ENCODE assay signal across 8 mouse cellular contexts in genomic region chr19:46505646-46506371, GRCm38 (mm10). TPM values are rescaled to one million over a fixed set of nuclear protein-coding genes. Genes with fewer than 3 reads are reported as not detected.
A peak's percentile ranks its signal among the peaks of the same experiment; 100 is the strongest.
DNase-seq lines count a peak whose midpoint lies in the region; ATAC-seq lines count a peak whose summit lies in the region.

No protein-coding gene starts in this region.

- H3K9ac ChIP-seq in heart, embryonic 12.5 days: peak overlapping the region; percentile 100; the same call in 1 of the 2 replicates
- 0 out of 2 replicates have a peak overlapping the region, but pooled peaks have one; percentile 29 for H3K9ac ChIP-seq in intestine, embryonic 15.5 days
- peak overlapping the region; percentile 73 for H3K9ac ChIP-seq in midbrain, embryonic 13.5 days (replicated peaks)

- WGBS in heart, embryonic 12.5 days: 78% methylated on average over 8 of the region's 8 CpGs
- WGBS in embryonic facial prominence, embryonic 10.5 days: 83% methylated on average over 8 of the region's 8 CpGs
- WGBS in intestine, embryonic 15.5 days: 83% methylated on average over 8 of the region's 8 CpGs
- WGBS in midbrain, embryonic 13.5 days: 62% methylated on average over 8 of the region's 8 CpGs

- H3K36me3 ChIP-seq in heart, embryonic 12.5 days: peaks cover 47% of the 10 kb centered on the region
- peaks cover 68% of the 10 kb centered on the region for H3K36me3 ChIP-seq in embryonic facial prominence, embryonic 10.5 days (replicated peaks)
- no peaks in the 10 kb centered on the region for H3K36me3 ChIP-seq in intestine, embryonic 15.5 days
- peaks cover 51% of the 10 kb centered on the region for H3K36me3 ChIP-seq in midbrain, embryonic 13.5 days

- no peak for ATAC-seq in heart, embryonic 12.5 days (ENCODE audit: insufficient number of reproducible peaks, low FRiP score)
- ATAC-seq in intestine, embryonic 15.5 days: no peak
- no peak for ATAC-seq in midbrain, embryonic 13.5 days

- intact Hi-C loops in heart, postnatal 14 days (cut with DNase I): loop anchor here (2.0 kb wide), 1 partner anchor 17 kb away; no protein-coding TSS in a partner anchor
- intact Hi-C loops in left cerebral cortex, postnatal 36 days (cut with DNase I): no loop called here

- DNase-seq in heart, postnatal 14 days: no peak
- no peak for DNase-seq in embryonic facial prominence, embryonic 10.5 days (ENCODE audit: low spot score)
- no peak for DNase-seq in ovary, adult 18-20 months (ENCODE audit: low spot score)
- DNase-seq in left cerebral cortex, postnatal 36 days (ENCODE audit: low spot score in 2 of 2): no peak
- no peak for DNase-seq in adrenal gland, adult 8-10 months

- no peaks in the 10 kb centered on the region for H3K9me3 ChIP-seq in heart, embryonic 12.5 days (replicated peaks)
- H3K9me3 ChIP-seq in embryonic facial prominence, embryonic 10.5 days: no peaks in the 10 kb centered on the region
- no peaks in the 10 kb centered on the region for H3K9me3 ChIP-seq in intestine, embryonic 15.5 days
- no peaks in the 10 kb centered on the region for H3K9me3 ChIP-seq in midbrain, embryonic 13.5 days

- H3K4me3 ChIP-seq in heart, embryonic 12.5 days: peak overlapping the region; percentile 96
- H3K4me3 ChIP-seq in embryonic facial prominence, embryonic 10.5 days: peak overlapping the region; percentile 96
- H3K4me3 ChIP-seq in intestine, embryonic 15.5 days (replicated peaks): no peak overlapping the region
- peak overlapping the region; percentile 98 for H3K4me3 ChIP-seq in midbrain, embryonic 13.5 days (replicated peaks)

- H3K27ac ChIP-seq in heart, embryonic 12.5 days (ENCODE audit: poor library complexity, severe bottlenecking): peak overlapping the region; percentile 99
- H3K27ac ChIP-seq in embryonic facial prominence, embryonic 10.5 days (replicated peaks): peak overlapping the region; percentile 84
- H3K27ac ChIP-seq in intestine, embryonic 15.5 days: no peak overlapping the region
- H3K27ac ChIP-seq in midbrain, embryonic 13.5 days: peak overlapping the region; percentile 100

- H3K27me3 ChIP-seq in heart, embryonic 12.5 days (replicated peaks): no peaks in the 10 kb centered on the region
- no peaks in the 10 kb centered on the region for H3K27me3 ChIP-seq in embryonic facial prominence, embryonic 10.5 days (replicated peaks; ENCODE audit: low read depth, poor library complexity, severe bottlenecking)
- no peaks in the 10 kb centered on the region for H3K27me3 ChIP-seq in intestine, embryonic 15.5 days (replicated peaks)
- H3K27me3 ChIP-seq in midbrain, embryonic 13.5 days: no peaks in the 10 kb centered on the region

- H3K4me2 ChIP-seq in heart, embryonic 12.5 days: peak overlapping the region; percentile 83
- peak overlapping the region; percentile 87 for H3K4me2 ChIP-seq in intestine, embryonic 15.5 days (replicated peaks)
- peak overlapping the region; percentile 91 for H3K4me2 ChIP-seq in midbrain, embryonic 13.5 days (replicated peaks)

- H3K4me1 ChIP-seq in heart, embryonic 12.5 days (replicated peaks): peaks cover 68% of the 10 kb centered on the region
- peaks cover 88% of the 10 kb centered on the region for H3K4me1 ChIP-seq in embryonic facial prominence, embryonic 10.5 days
- H3K4me1 ChIP-seq in intestine, embryonic 15.5 days (replicated peaks): peaks cover 61% of the 10 kb centered on the region
- peaks cover 67% of the 10 kb centered on the region for H3K4me1 ChIP-seq in midbrain, embryonic 13.5 days (replicated peaks)

RNA-seq across cellular contexts. Expression of gene Trim8, which starts 4.3 kb away (rescaled TPM):
- 24.1 and 24.2 TPM in 2 replicates for polyA plus RNA-seq in heart, embryonic 12.5 days (2016; fragmentation: Nextera tagmentation; extraction: Ambion mirVana)
- 10 to 100 TPM; 47.6 to 50.0 TPM for total RNA-seq in heart, postnatal 14 days (2021)
- 19.5 and 20.9 TPM in 2 replicates for polyA plus RNA-seq in embryonic facial prominence, embryonic 10.5 days (2016; fragmentation: Nextera tagmentation; extraction: Ambion mirVana)
- polyA plus RNA-seq in intestine, embryonic 15.5 days (2015; fragmentation: Nextera tagmentation; extraction: Ambion mirVana): 16.4 and 17.3 TPM in 2 replicates
- 27.7 and 33.0 TPM in 2 replicates for polyA plus RNA-seq in midbrain, embryonic 13.5 days (2015; fragmentation: Nextera tagmentation; extraction: Ambion mirVana)
- 100 to 1,000 TPM; 109 to 114 TPM for total RNA-seq in left cerebral cortex, postnatal 36 days (2021)
- 10 to 100 TPM; 46.6 to 69.0 (median 59.4) TPM for total RNA-seq in adrenal gland, adult 8-10 months (2022)

Comparison
In these comparisons a context has a peak if more than half of its experiments do, and no peak if none do; other contexts are left out.
1. H3K9ac ChIP-seq: peak in every context shown above with its lines; median percentile 100 in heart, embryonic 12.5 days; 73 in midbrain, embryonic 13.5 days; 29 in intestine, embryonic 15.5 days.